Mouse (Mus musculus): ENCODE results near the gene Anapc13. TPM values are rescaled to one million over a fixed set of nuclear protein-coding genes. Genes with fewer than 3 reads are reported as not detected.
A peak's percentile ranks its signal among the peaks of the same experiment; 100 is the strongest.

Gene Anapc13
- polyA plus RNA-seq, 2 experiments, result 89.7 to 99.9 TPM

- Histone ChIP-seq H3K4me3 (ENCODE audit: insufficient read depth in 1 of 2, low read depth in 2 of 2, low read length in 2 of 2) (no peak overlapping the region), H3K4me1 (replicated peaks; ENCODE audit: control insufficient read depth in 2 of 2, insufficient read depth in 2 of 2, low read length in 1 of 2) (peaks cover 4 to 20% of the 10 kb centered on the region in 2 experiments), H3K9ac (replicated peaks) (no peak overlapping the region), H3K9me3 (ENCODE audit: control insufficient read depth, low read length) (no peaks in the 10 kb centered on the region), H3K4me2 (ENCODE audit: low read depth) (no peak overlapping the region), H3K27me3 (ENCODE audit: control insufficient read depth, insufficient read depth, low read length) (no peaks in the 10 kb centered on the region), H3K27ac (no peak overlapping the region), H3K36me3 (replicated peaks; ENCODE audit: control insufficient read depth, insufficient read depth, low read depth) (no peaks in the 10 kb centered on the region)
- TF ChIP-seq CTCF (IDR thresholded peaks at IDR 0.05; ENCODE audit: low read depth), result peak; percentile 78
- TF ChIP-seq EP300 (IDR thresholded peaks at IDR 0.05; ENCODE audit: low read depth), result no peak
- DNase-seq (ENCODE audit: low read depth in 3 of 3, low spot score in 3 of 3), result peak in 2 of 3 experiments; percentile 37 to 40
- ATAC-seq (ENCODE audit: insufficient read depth), result no peak
- WGBS (ENCODE audit: insufficient replicate concordance), result 27% methylated on average over 5 of the region's 5 CpGs
Measured at GRCm38 (mm10) chr9:102622192-102622857, 3.8 kb upstream of the Anapc13 start.

- TF ChIP-seq EP300 (IDR thresholded peaks at IDR 0.05; ENCODE audit: low read depth), result no peak
- no peak for TF ChIP-seq CTCF (IDR thresholded peaks at IDR 0.05; ENCODE audit: low read depth)
- 69% methylated on average over 6 of the region's 6 CpGs for WGBS (ENCODE audit: insufficient replicate concordance)
- H3K27ac ChIP-seq, result no peak overlapping the region
Measured at GRCm38 (mm10) chr9:102622876-102623275, 3.2 kb upstream of the Anapc13 start.

GRCm38 (mm10) chr9:102623581-102623980, 2.5 kb upstream of the Anapc13 start:
- Histone ChIP-seq H3K4me1 (replicated peaks; ENCODE audit: control insufficient read depth in 2 of 2, insufficient read depth in 2 of 2, low read length in 1 of 2) (peaks cover 12 to 30% of the 10 kb centered on the region in 2 experiments), H3K9me3 (ENCODE audit: control insufficient read depth, low read length) (no peaks in the 10 kb centered on the region)

More at GRCm38 (mm10) chr9:102622876-102623275, 3.2 kb upstream of the Anapc13 start:
- DNase-seq (ENCODE audit: low read depth in 3 of 3, low spot score in 3 of 3) (no peak), ATAC-seq (ENCODE audit: insufficient read depth) (no peak)
- Histone ChIP-seq H3K4me2 (ENCODE audit: low read depth) (no peak overlapping the region), H3K9ac (replicated peaks) (no peak overlapping the region), H3K9me3 (ENCODE audit: control insufficient read depth, low read length) (no peaks in the 10 kb centered on the region), H3K4me1 (replicated peaks; ENCODE audit: control insufficient read depth in 2 of 2, insufficient read depth in 2 of 2, low read length in 1 of 2) (peaks cover 9 to 26% of the 10 kb centered on the region in 2 experiments), H3K27me3 (ENCODE audit: control insufficient read depth, insufficient read depth, low read length) (no peaks in the 10 kb centered on the region), H3K36me3 (replicated peaks; ENCODE audit: control insufficient read depth, insufficient read depth, low read depth) (no peaks in the 10 kb centered on the region), H3K4me3 (ENCODE audit: insufficient read depth in 1 of 2, low read depth in 2 of 2, low read length in 2 of 2) (no peak overlapping the region)

GRCm38 (mm10) chr9:102625401-102625982, 604 bp upstream of the Anapc13 start:
- no peaks in the 10 kb centered on the region for H3K36me3 ChIP-seq (replicated peaks; ENCODE audit: control insufficient read depth, insufficient read depth, low read depth)
- peak overlapping the region; percentile 87 for H3K4me2 ChIP-seq (ENCODE audit: low read depth)
- peaks cover 12 to 30% of the 10 kb centered on the region in 2 experiments for H3K4me1 ChIP-seq (replicated peaks; ENCODE audit: control insufficient read depth in 2 of 2, insufficient read depth in 2 of 2, low read length in 1 of 2)
- peak overlapping the region; percentile 99 for H3K9ac ChIP-seq (replicated peaks)
- under 1% methylated on average over 27 of the region's 27 CpGs for WGBS (ENCODE audit: insufficient replicate concordance)
- peak; percentile 57 for ATAC-seq (ENCODE audit: insufficient read depth)
- no peaks in the 10 kb centered on the region for H3K9me3 ChIP-seq (ENCODE audit: control insufficient read depth, low read length)
- peak overlapping the region; percentile 81 for H3K27ac ChIP-seq
- TF ChIP-seq CTCF (IDR thresholded peaks at IDR 0.05; ENCODE audit: low read depth) (no peak), EP300 (IDR thresholded peaks at IDR 0.05; ENCODE audit: low read depth) (no peak)
- peak overlapping the region; percentile 76 to 99 for H3K4me3 ChIP-seq (ENCODE audit: insufficient read depth in 1 of 2, low read depth in 2 of 2, low read length in 2 of 2)
- DNase-seq (ENCODE audit: low read depth in 3 of 3, low spot score in 3 of 3), result peak in 1 of 3 experiments; percentile 28
- H3K27me3 ChIP-seq (ENCODE audit: control insufficient read depth, insufficient read depth, low read length), result no peaks in the 10 kb centered on the region

More at GRCm38 (mm10) chr9:102623581-102623980, 2.5 kb upstream of the Anapc13 start:
- H3K27me3 ChIP-seq (ENCODE audit: control insufficient read depth, insufficient read depth, low read length), result no peaks in the 10 kb centered on the region
- no peaks in the 10 kb centered on the region for H3K36me3 ChIP-seq (replicated peaks; ENCODE audit: control insufficient read depth, insufficient read depth, low read depth)
- H3K4me2 ChIP-seq (ENCODE audit: low read depth), result no peak overlapping the region
- ATAC-seq (ENCODE audit: insufficient read depth) (no peak), DNase-seq (ENCODE audit: low read depth in 3 of 3, low spot score in 3 of 3) (no peak)
- WGBS (ENCODE audit: insufficient replicate concordance), result 77% methylated on average over 7 of the region's 7 CpGs
- H3K4me3 ChIP-seq (ENCODE audit: insufficient read depth in 1 of 2, low read depth in 2 of 2, low read length in 2 of 2), result no peak overlapping the region
- H3K9ac ChIP-seq (replicated peaks), result no peak overlapping the region
- H3K27ac ChIP-seq, result no peak overlapping the region
- no peak for TF ChIP-seq EP300 (IDR thresholded peaks at IDR 0.05; ENCODE audit: low read depth)
- TF ChIP-seq CTCF (IDR thresholded peaks at IDR 0.05; ENCODE audit: low read depth), result 0 out of 2 replicates have a peak, but pooled peaks have one; percentile 3

- Histone ChIP-seq H3K27me3 (ENCODE audit: control insufficient read depth, insufficient read depth, low read length) (no peaks in the 10 kb centered on the region), H3K9ac (replicated peaks) (peak overlapping the region; percentile 72), H3K4me3 (ENCODE audit: insufficient read depth in 1 of 2, low read depth in 2 of 2, low read length in 2 of 2) (peak overlapping the region; percentile 79 to 99), H3K36me3 (replicated peaks; ENCODE audit: control insufficient read depth, insufficient read depth, low read depth) (no peaks in the 10 kb centered on the region), H3K4me2 (ENCODE audit: low read depth) (peak overlapping the region; percentile 69), H3K4me1 (replicated peaks; ENCODE audit: control insufficient read depth in 2 of 2, insufficient read depth in 2 of 2, low read length in 1 of 2) (peaks cover 12 to 30% of the 10 kb centered on the region in 2 experiments), H3K27ac (peak overlapping the region; percentile 15), H3K9me3 (ENCODE audit: control insufficient read depth, low read length) (no peaks in the 10 kb centered on the region)
- TF ChIP-seq EP300 (IDR thresholded peaks at IDR 0.05; ENCODE audit: low read depth) (no peak), CTCF (IDR thresholded peaks at IDR 0.05; ENCODE audit: low read depth) (no peak)
- DNase-seq (ENCODE audit: low read depth in 3 of 3, low spot score in 3 of 3), result no peak
- no peak for ATAC-seq (ENCODE audit: insufficient read depth)
- WGBS (ENCODE audit: insufficient replicate concordance), result under 1% methylated on average over 9 of the region's 9 CpGs
Measured at GRCm38 (mm10) chr9:102626839-102627225, 736 bp downstream of the Anapc13 start.
